Mouse (Mus musculus) hindbrain, postnatal 0 days (tissue): ENCODE data around the gene Nedd9. TPM values are rescaled to one million over a fixed set of nuclear protein-coding genes. Genes with fewer than 3 reads are reported as not detected.
A peak's percentile ranks its signal among the peaks of the same experiment; 100 is the strongest.

Source experiments
- ATAC-seq: fragments of 200-750 bp; cut with Nextera tagmentation; 2 replicates; pipeline ENCODE4 v1.8.0; 2017; ENCODE audit warnings: mild to moderate bottlenecking, moderate TSS enrichment, moderate library complexity
- DNase-seq: peaks from one replicate; pipeline ENCODE4 v3.0.0-alpha.2; 2015; ENCODE audit warnings: low spot score
- H3K27ac ChIP-seq: fragments of 300-500 bp; sonication (generic); 2 replicates; pipeline ENCODE4 v1.5.1; 2014; ENCODE audit warnings: mild to moderate bottlenecking
- H3K27me3 ChIP-seq: fragments of 300-500 bp; sonication (generic); 2 replicates; pipeline ENCODE4 v1.6.1; 2014; ENCODE audit warnings: low read length, mixed read lengths; ENCODE audit not compliant: insufficient read depth
- H3K36me3 ChIP-seq: fragments of 300-500 bp; sonication (generic); 2 replicates; pipeline ENCODE4 v1.6.1; 2014; ENCODE audit warnings: low read length, mixed read lengths; ENCODE audit not compliant: insufficient read depth
- H3K4me1 ChIP-seq: fragments of 300-500 bp; sonication (generic); 2 replicates; pipeline ENCODE4 v1.6.1; 2014; ENCODE audit warnings: antibody characterized with exemption, low read length, mixed read lengths; ENCODE audit not compliant: insufficient read depth
- H3K4me2 ChIP-seq: fragments of 300-500 bp; sonication (generic); 2 replicates; pipeline ENCODE4 v1.6.1; 2014; ENCODE audit warnings: low read depth, mild to moderate bottlenecking, low read length, moderate library complexity, mixed read lengths
- H3K4me3 ChIP-seq: fragments of 300-500 bp; sonication (generic); 2 replicates; pipeline ENCODE4 v1.5.1; 2014; ENCODE audit warnings: low read length
- H3K9ac ChIP-seq: fragments of 300-500 bp; sonication (generic); replicated peaks from 2 replicates; pipeline ENCODE4 v1.6.1; 2014; ENCODE audit warnings: mild to moderate bottlenecking, low read length, moderate library complexity, mixed read lengths
- H3K9me3 ChIP-seq: fragments of 300-500 bp; sonication (generic); 2 replicates; pipeline ENCODE4 v1.6.1; 2016; ENCODE audit warnings: low read length, mixed read lengths
- CTCF ChIP-seq: IDR thresholded peaks from 2 replicates; pipeline ENCODE4 v1.5.1; 2016; ENCODE audit warnings: antibody characterized with exemption, control low read depth, low read depth
- WGBS: fragments of 180-500 bp; shearing (Covaris S2); extraction: QIAGEN DNeasy Blood & Tissue Kit; methylation state at CpG from one replicate; pipeline ENCODE4 v1.1.7; 2014; 5-methylcytosine and 5-hydroxymethylcytosine counted together
- polyA plus RNA-seq: library from polyadenylated mRNA; unstranded; fragments of >200 nt; fragmentation: Nextera tagmentation; extraction: Ambion mirVana; gene quantifications from 2 replicates; pipeline ENCODE4 v1.2.1, GENCODE M21; 2015
- total RNA-seq: library from RNA; depleted of rRNA; stranded (reverse); fragments of >200 nt; gene quantifications from 2 replicates; pipeline ENCODE4 v1.2.3, GENCODE M21; 2014

Gene Nedd9
- total and polyA plus RNA-seq, 2 experiments from 2014 or later, result 12.2 to 26.5 TPM

DNA sequence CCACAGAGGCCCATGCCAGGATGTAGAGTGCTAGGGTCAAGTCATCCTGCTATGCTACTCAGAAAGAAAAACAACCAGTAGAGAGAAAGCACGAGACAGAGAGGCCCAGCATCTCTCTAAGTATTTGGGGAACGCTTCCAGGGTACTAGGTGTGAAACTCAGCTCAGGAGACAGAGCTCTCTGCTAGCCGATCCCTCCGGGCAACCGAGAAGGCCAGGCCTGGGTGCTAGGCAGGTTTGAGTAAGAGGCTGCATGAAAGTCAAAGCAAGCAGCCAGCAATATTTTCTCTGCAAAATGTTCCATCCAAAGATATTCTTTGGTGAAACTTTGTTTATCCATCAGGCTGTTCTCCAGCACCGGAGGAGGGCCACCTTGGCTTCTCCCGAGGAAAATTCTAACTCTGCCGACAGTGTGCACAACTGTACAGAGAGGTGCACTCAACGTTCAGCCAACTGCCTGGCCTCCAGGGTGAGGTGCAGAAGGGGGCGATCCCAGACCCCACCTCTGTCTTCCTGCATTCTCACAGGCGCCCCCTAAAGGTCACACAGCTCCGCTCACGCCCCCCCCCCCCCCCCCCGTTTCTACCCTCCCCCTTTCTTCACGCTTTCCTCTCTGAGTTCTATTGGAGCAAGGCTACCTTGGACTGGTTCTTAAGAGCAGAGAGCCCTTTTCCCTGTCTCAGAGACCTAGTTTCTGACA is 7.3 kb downstream of the Nedd9 start:
- Histone ChIP-seq H3K4me3 (no peak overlapping the region), H3K9me3 (no peaks in the 10 kb centered on the region), H3K36me3 (no peaks in the 10 kb centered on the region), H3K9ac (no peak overlapping the region), H3K27ac (no peak overlapping the region), H3K27me3 (no peaks in the 10 kb centered on the region), H3K4me2 (no peak overlapping the region), H3K4me1 (no peaks in the 10 kb centered on the region)
- DNase-seq, result no peak
- no peak for TF ChIP-seq CTCF
- WGBS, result 67% methylated on average over 15 of the region's 15 CpGs
- no peak for ATAC-seq

DNA sequence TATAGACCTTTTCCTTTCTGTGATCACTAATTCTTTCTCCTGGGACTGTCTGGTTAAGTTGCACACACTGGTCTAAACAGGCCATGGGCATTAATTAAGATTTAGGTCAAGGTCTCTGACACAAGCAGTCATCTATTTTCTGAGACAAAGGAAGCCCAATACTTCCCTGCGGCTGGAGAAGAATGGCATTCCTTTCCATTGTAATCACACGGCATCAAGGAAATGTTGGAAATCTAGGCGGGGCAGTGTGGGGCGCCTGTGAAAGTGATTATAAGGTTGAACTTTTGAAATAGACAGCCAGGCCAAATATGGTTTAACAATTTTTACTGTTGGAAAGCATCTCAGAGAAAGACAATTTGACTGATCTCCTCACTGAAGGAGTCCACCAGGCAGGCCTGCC is 10.9 kb downstream of the Nedd9 start:
- WGBS, result 31% methylated on average over 4 of the region's 4 CpGs

DNA sequence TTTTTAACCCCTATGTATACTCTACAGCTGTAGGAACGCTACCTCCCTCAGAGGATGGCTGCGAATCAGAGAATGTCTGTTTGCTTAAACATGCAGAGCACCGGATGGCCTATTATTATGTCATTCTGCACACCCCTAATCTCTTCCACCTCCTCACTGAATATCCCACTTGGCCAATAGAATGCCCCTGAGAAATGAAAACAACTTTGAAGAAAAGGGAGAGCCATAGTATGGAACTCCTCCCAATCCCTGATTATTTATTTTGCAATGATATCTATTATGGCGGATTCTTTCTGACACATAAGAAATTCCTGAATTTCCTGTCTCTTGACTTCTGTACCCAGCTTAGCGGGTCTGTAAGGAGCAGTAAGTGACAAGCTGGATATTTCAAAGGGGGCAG is 12.8 kb downstream of the Nedd9 start:
- Histone ChIP-seq H3K27me3 (no peaks in the 10 kb centered on the region), H3K4me1 (no peaks in the 10 kb centered on the region), H3K27ac (no peak overlapping the region), H3K36me3 (no peaks in the 10 kb centered on the region), H3K4me2 (no peak overlapping the region), H3K4me3 (no peak overlapping the region), H3K9ac (no peak overlapping the region), H3K9me3 (no peaks in the 10 kb centered on the region)
- no peak for DNase-seq
- 84% methylated on average over 5 of the region's 5 CpGs for whole genome bisulfite sequencing
- TF ChIP-seq CTCF, result no peak
- ATAC-seq, result no peak

More for the DNA sequence above, 10.9 kb downstream of the Nedd9 start:
- TF ChIP-seq CTCF, result no peak
- DNase-seq, result no peak
- Histone ChIP-seq H3K27me3 (no peaks in the 10 kb centered on the region), H3K36me3 (no peaks in the 10 kb centered on the region), H3K4me3 (no peak overlapping the region), H3K27ac (no peak overlapping the region), H3K9ac (no peak overlapping the region), H3K4me1 (no peaks in the 10 kb centered on the region), H3K9me3 (no peaks in the 10 kb centered on the region), H3K4me2 (no peak overlapping the region)
- no peak for ATAC-seq

DNA sequence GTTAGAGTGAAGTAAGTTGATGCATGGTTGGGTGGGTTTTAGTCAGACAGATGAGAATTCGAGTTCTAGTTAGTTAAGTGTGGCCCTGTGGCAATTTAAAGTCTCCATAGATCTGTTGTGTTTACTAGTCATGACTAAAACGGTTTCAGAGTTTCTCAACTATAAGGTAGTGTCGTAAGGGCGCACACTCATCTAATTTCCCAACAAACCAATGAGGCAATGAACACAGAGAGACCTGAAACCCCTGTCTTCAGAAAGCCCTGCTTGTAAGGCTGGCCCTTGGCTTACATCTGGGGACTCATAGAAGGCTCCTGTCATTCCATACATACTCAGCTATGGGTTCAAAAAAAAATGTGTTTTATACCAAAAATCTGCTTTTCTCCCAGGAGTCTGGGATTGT is 13.7 kb downstream of the Nedd9 start:
- Histone ChIP-seq H3K27ac (no peak overlapping the region), H3K4me3 (no peak overlapping the region), H3K9me3 (no peaks in the 10 kb centered on the region), H3K36me3 (no peaks in the 10 kb centered on the region), H3K27me3 (no peaks in the 10 kb centered on the region), H3K4me1 (no peaks in the 10 kb centered on the region), H3K4me2 (no peak overlapping the region), H3K9ac (no peak overlapping the region)
- 87% methylated on average over 4 of the region's 4 CpGs for WGBS
- ATAC-seq (no peak), DNase-seq (no peak)
- no peak for TF ChIP-seq CTCF

DNA sequence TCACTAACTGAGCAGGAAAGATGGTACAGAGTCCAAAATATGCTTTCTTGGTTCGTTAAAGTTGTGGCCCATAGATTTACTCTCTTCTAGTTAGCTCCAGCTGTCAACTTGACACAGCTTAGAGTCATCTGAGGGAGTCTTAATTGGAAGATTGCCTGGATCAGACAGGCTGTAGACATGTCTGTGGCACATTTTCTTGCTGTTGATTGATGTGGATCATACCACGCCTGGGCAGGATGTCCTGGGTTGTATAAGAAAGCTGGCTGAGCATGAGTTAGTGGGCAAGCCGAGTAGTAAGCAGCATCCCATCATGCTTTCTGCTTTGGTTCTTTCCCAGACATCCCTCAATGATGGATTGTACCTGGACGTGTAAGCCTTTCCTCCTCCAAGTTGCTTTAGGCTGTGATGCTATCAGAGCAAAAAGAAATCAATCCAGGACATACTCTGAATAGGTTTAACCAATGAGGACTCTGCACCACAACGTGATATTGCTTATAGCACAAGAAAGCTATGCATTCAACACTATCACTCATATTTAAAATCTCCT is 14.2 kb downstream of the Nedd9 start:
- no peak for TF ChIP-seq CTCF
- H3K36me3 ChIP-seq, result no peaks in the 10 kb centered on the region
- H3K4me2 ChIP-seq, result no peak overlapping the region
- no peak overlapping the region for H3K4me3 ChIP-seq
- no peaks in the 10 kb centered on the region for H3K27me3 ChIP-seq
- DNase-seq (no peak), ATAC-seq (no peak)
- 71% methylated on average over 5 of the region's 5 CpGs for WGBS
- H3K9ac ChIP-seq, result no peak overlapping the region
- no peaks in the 10 kb centered on the region for H3K4me1 ChIP-seq
- no peaks in the 10 kb centered on the region for H3K9me3 ChIP-seq
- no peak overlapping the region for H3K27ac ChIP-seq

DNA sequence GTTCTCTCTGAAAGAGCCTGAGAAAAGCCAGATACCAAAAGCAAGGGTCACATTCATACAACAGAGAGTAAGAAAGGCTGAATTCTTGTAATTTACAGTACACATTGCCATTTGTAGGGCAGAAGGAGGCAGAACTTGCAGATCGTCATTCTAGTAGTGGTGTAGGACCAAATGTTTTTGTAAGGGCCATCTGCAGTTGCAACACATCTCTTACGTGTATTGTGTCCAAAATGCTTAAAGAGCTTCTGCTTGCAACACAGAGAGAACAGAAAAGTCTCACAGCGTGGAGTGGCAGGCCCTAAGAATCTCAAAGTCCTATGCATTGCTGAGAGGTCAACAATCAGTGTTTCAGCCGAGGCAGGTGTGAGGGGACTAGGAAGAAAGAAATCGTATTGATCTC is 18.9 kb downstream of the Nedd9 start:
- no peak for DNase-seq
- WGBS, result 75% methylated on average over 5 of the region's 5 CpGs

DNA sequence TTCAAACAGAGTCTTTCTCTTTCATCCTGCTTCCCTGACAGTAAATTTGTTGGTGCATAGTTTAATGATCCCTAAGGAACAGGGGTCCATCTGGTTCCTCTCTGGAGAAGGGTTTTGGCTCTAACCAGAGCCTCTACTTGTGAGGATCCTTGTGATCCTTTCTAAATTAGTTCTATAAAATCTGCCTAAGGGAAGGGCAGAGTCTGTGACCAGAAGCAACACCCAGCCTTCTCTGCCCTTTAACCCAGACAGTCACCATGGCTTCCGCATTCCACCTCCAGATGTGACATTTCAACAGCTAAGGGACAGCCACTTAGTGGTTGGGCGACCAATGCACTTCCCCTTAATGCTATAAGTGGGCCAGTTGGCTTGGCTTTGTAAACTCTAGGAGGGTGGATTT is 20.1 kb downstream of the Nedd9 start:
- H3K9ac ChIP-seq, result no peak overlapping the region
- no peaks in the 10 kb centered on the region for H3K4me1 ChIP-seq
- DNase-seq, result no peak
- no peaks in the 10 kb centered on the region for H3K27me3 ChIP-seq
- peak overlapping the region; percentile 46 for H3K27ac ChIP-seq
- no peak for TF ChIP-seq CTCF
- ATAC-seq, result no peak
- H3K36me3 ChIP-seq, result no peaks in the 10 kb centered on the region
- H3K9me3 ChIP-seq, result no peaks in the 10 kb centered on the region
- H3K4me3 ChIP-seq, result no peak overlapping the region
- H3K4me2 ChIP-seq, result no peak overlapping the region
- WGBS, result 89% methylated on average over 2 of the region's 2 CpGs

More for the DNA sequence above, 18.9 kb downstream of the Nedd9 start:
- no peak for ATAC-seq
- Histone ChIP-seq H3K27me3 (no peaks in the 10 kb centered on the region), H3K4me2 (no peak overlapping the region), H3K9ac (no peak overlapping the region), H3K4me3 (no peak overlapping the region), H3K27ac (no peak overlapping the region), H3K36me3 (no peaks in the 10 kb centered on the region), H3K9me3 (no peaks in the 10 kb centered on the region), H3K4me1 (no peaks in the 10 kb centered on the region)
- TF ChIP-seq CTCF, result no peak
